8 mouse cellular contexts compared by ENCODE assay signal in the genomic region with DNA sequence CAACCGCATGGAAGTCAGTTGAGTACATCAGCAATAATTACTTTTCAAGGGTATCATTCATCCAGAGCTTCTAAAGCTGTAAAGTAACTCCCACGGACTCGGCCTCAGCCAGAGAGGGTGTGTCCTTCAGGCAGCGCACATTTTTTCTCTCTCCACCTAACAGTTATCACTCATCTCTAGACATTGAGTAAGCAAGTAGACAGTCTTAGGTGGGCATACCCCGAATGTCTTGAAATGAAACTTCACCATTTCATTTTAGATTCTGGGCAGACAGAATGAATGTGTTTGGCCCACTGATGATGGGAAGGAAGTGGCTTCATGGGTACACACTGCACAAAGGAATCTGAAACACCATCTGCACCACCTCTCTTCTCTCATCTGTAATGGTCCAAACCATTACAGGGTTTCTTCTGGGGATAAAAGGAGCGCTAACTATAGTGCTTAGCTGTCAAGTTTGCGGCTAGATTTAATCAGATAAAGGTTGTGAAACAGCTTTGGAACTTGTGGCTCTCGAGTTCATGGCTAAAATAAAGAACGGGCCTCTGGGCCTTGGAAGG. TPM values are rescaled to one million over a fixed set of nuclear protein-coding genes. Genes with fewer than 3 reads are reported as not detected.
DNase-seq lines count a peak whose midpoint lies in the region; ATAC-seq and TF ChIP-seq lines count a peak whose summit lies in the region.

No protein-coding gene starts in this region.

- H3K27me3 ChIP-seq in lung, embryonic 15.5 days: no peaks in the 10 kb centered on the region
- peaks cover 27% of the 10 kb centered on the region for H3K27me3 ChIP-seq in liver, embryonic 15.5 days

- intact Hi-C loops in gastrocnemius, postnatal 14 days (cut with DNase I; ENCODE audit: low total_unique reads): no loop called here

- no peak for DNase-seq in lung, adult 18-20 months
- no peak for DNase-seq in gastrocnemius, postnatal 14 days
- DNase-seq in frontal cortex, postnatal 10 days (ENCODE audit: low spot score in 2 of 2): no peak
- no peak for DNase-seq in left cerebral cortex, adult 18-20 months (ENCODE audit: low spot score in 2 of 2)

- H3K4me1 ChIP-seq in lung, embryonic 15.5 days: peaks cover 10% of the 10 kb centered on the region; the same call in 1 of the 2 replicates
- H3K4me1 ChIP-seq in bone marrow macrophage, adult 2 months (ENCODE audit: control insufficient read depth, insufficient read depth, low read length): peaks cover 17% of the 10 kb centered on the region
- H3K4me1 ChIP-seq in liver, embryonic 15.5 days (replicated peaks): peaks cover 11% of the 10 kb centered on the region; the same call in 1 of the 2 replicates

- no peak; the same call in 1 of the 2 replicates for ATAC-seq in lung, embryonic 15.5 days (ENCODE audit: borderline replicate concordance, extremely low read depth, low FRiP score, low TSS enrichment)
- ATAC-seq in granulocyte monocyte progenitor cell, adult 5-6 weeks (replicated peaks; ENCODE audit: poor library complexity, severe bottlenecking): peak; percentile 47
- ATAC-seq in liver, embryonic 15.5 days (ENCODE audit: insufficient read depth): 0 out of 2 replicates have a peak, but pooled peaks have one; percentile 18

- H3K27ac ChIP-seq in lung, embryonic 15.5 days: peak overlapping the region; percentile 87
- H3K27ac ChIP-seq in bone marrow macrophage, adult 2 months (ENCODE audit: insufficient read depth, low read depth, low read length): no peak overlapping the region
- H3K27ac ChIP-seq in liver, embryonic 15.5 days (replicated peaks): 0 out of 2 replicates have a peak overlapping the region, but pooled peaks have one; percentile 69

- no peaks in the 10 kb centered on the region for H3K9me3 ChIP-seq in lung, embryonic 15.5 days
- H3K9me3 ChIP-seq in liver, embryonic 15.5 days (replicated peaks): no peaks in the 10 kb centered on the region

- TF ChIP-seq POLR2A in bone marrow macrophage, adult 2 months (IDR thresholded peaks at IDR 0.05; ENCODE audit: borderline replicate concordance, low read depth, low read length): no peak

- H3K4me2 ChIP-seq in lung, embryonic 15.5 days: peak overlapping the region; percentile 95
- peak overlapping the region; percentile 92 for H3K4me2 ChIP-seq in liver, embryonic 15.5 days

- peak overlapping the region; percentile 66 for H3K4me3 ChIP-seq in lung, embryonic 15.5 days
- H3K4me3 ChIP-seq in bone marrow macrophage, adult 2 months (ENCODE audit: insufficient read depth, low read length): peak overlapping the region; percentile 88
- peak overlapping the region; percentile 64 for H3K4me3 ChIP-seq in liver, embryonic 15.5 days (replicated peaks)

- peak overlapping the region; percentile 74 for H3K9ac ChIP-seq in lung, embryonic 15.5 days
- H3K9ac ChIP-seq in liver, embryonic 15.5 days: peak overlapping the region; percentile 53

- TF ChIP-seq CTCF in bone marrow macrophage, adult 2 months (IDR thresholded peaks at IDR 0.05; ENCODE audit: low read depth, low read length): no peak

- H3K36me3 ChIP-seq in lung, embryonic 15.5 days: no peaks in the 10 kb centered on the region
- no peaks in the 10 kb centered on the region for H3K36me3 ChIP-seq in liver, embryonic 15.5 days (replicated peaks)

- 23% methylated on average over 9 of the region's 9 CpGs for WGBS in lung, embryonic 15.5 days
- 16% methylated on average over 9 of the region's 9 CpGs for WGBS in liver, embryonic 15.5 days (ENCODE audit: insufficient replicate concordance)

RNA-seq across cellular contexts. Expression of gene Arsb, which starts 0.3 kb away (rescaled TPM):
- polyA plus RNA-seq in lung, embryonic 15.5 days (2015; fragmentation: Nextera tagmentation; extraction: Ambion mirVana): 13.2 and 14.8 TPM in 2 replicates
- 18.5 and 21.8 TPM in 2 replicates for polyA plus RNA-seq in bone marrow macrophage, adult 2 months (2012; ENCODE audit: insufficient read depth, insufficient read length, missing spikeins)
- 80.8 and 112 TPM in 2 replicates for total RNA-seq in granulocyte monocyte progenitor cell, adult 5-6 weeks (2014; fragmentation: Nextera tagmentation)
- 32.4 and 40.6 TPM in 2 replicates for total RNA-seq in granulocyte monocyte progenitor cell, adult 5-6 weeks (2017)
- 4.1 TPM in 2 replicates for polyA plus RNA-seq in liver, embryonic 15.5 days (2015; fragmentation: Nextera tagmentation; extraction: Ambion mirVana)
- total RNA-seq in gastrocnemius, postnatal 14 days (2021): 1 to 10 TPM; 6.1 to 7.9 TPM
- total RNA-seq in left cerebral cortex, adult 18-20 months (2021): 10 to 100 TPM; 78.5 to 79.3 TPM
